Mouse (Mus musculus) heart, postnatal 0 days (tissue): ENCODE data around the gene Adgrv1. TPM values are rescaled to one million over a fixed set of nuclear protein-coding genes. Genes with fewer than 3 reads are reported as not detected.
A peak's percentile ranks its signal among the peaks of the same experiment; 100 is the strongest.

Source experiments
- ATAC-seq: fragments of 200-750 bp; cut with Nextera tagmentation; 2 replicates; pipeline ENCODE4 v1.8.0; 2017; ENCODE audit warnings: low read depth, moderate number of reproducible peaks, moderate library complexity; ENCODE audit not compliant: insufficient read depth
- DNase-seq: peaks from one replicate; pipeline ENCODE4 v3.0.0-alpha.2; 2016; ENCODE audit warnings: low spot score
- H3K27ac ChIP-seq: fragments of 300-500 bp; sonication (generic); 2 replicates; pipeline ENCODE4 v1.5.1; 2014; ENCODE audit warnings: low read depth, mild to moderate bottlenecking
- H3K27me3 ChIP-seq: fragments of 300-500 bp; sonication (generic); 2 replicates; pipeline ENCODE4 v1.6.1; 2014; ENCODE audit warnings: low read length, mixed read lengths; ENCODE audit not compliant: control insufficient read depth, insufficient read depth
- H3K36me3 ChIP-seq: fragments of 300-500 bp; sonication (generic); replicated peaks from 2 replicates; pipeline ENCODE4 v1.6.1; 2014; ENCODE audit warnings: low read length, mixed read lengths; ENCODE audit not compliant: control insufficient read depth, insufficient read depth
- H3K4me1 ChIP-seq: fragments of 300-500 bp; sonication (generic); 2 replicates; pipeline ENCODE4 v1.6.1; 2014; ENCODE audit warnings: antibody characterized with exemption; ENCODE audit not compliant: control insufficient read depth, insufficient read depth
- H3K4me2 ChIP-seq: fragments of 300-500 bp; sonication (generic); 2 replicates; pipeline ENCODE4 v1.6.1; 2014; ENCODE audit warnings: low read depth, mild to moderate bottlenecking, low read length, moderate library complexity
- H3K4me3 ChIP-seq: fragments of 300-500 bp; sonication (generic); 2 replicates; pipeline ENCODE4 v1.5.1; 2014; ENCODE audit warnings: low read depth, low read length
- H3K9ac ChIP-seq: fragments of 300-500 bp; sonication (generic); replicated peaks from 2 replicates; pipeline ENCODE4 v1.6.1; 2014; ENCODE audit warnings: low read depth, low read length, mixed read lengths
- H3K9me3 ChIP-seq: fragments of 300-500 bp; sonication (generic); replicated peaks from 2 replicates; pipeline ENCODE4 v1.6.1; 2016; ENCODE audit warnings: low read length; ENCODE audit not compliant: control insufficient read depth
- CTCF ChIP-seq: IDR thresholded peaks from 2 replicates; pipeline ENCODE4 v1.5.1; 2016; ENCODE audit warnings: antibody characterized with exemption, control low read depth, low read depth
- EP300 ChIP-seq: IDR thresholded peaks from 2 replicates; pipeline ENCODE4 v1.6.1; 2016; ENCODE audit warnings: antibody characterized with exemption, low read depth
- WGBS: fragments of 180-500 bp; shearing (Covaris S2); extraction: QIAGEN DNeasy Blood & Tissue Kit; methylation state at CpG from one replicate; pipeline ENCODE4 v1.1.7; 2014; 5-methylcytosine and 5-hydroxymethylcytosine counted together
- polyA plus RNA-seq: library from polyadenylated mRNA; unstranded; fragments of >200 nt; fragmentation: Nextera tagmentation; extraction: Ambion mirVana; gene quantifications from 2 replicates; pipeline ENCODE4 v1.2.1, GENCODE M21; 2015
- total RNA-seq: library from RNA; depleted of rRNA; stranded (reverse); fragments of >200 nt; gene quantifications from 2 replicates; pipeline ENCODE4 v1.2.3, GENCODE M21; 2014; ENCODE audit warnings: low replicate concordance

Gene Adgrv1
- total and polyA plus RNA-seq, 2 experiments from 2014 or later: 0.68 to 10.5 TPM

DNA sequence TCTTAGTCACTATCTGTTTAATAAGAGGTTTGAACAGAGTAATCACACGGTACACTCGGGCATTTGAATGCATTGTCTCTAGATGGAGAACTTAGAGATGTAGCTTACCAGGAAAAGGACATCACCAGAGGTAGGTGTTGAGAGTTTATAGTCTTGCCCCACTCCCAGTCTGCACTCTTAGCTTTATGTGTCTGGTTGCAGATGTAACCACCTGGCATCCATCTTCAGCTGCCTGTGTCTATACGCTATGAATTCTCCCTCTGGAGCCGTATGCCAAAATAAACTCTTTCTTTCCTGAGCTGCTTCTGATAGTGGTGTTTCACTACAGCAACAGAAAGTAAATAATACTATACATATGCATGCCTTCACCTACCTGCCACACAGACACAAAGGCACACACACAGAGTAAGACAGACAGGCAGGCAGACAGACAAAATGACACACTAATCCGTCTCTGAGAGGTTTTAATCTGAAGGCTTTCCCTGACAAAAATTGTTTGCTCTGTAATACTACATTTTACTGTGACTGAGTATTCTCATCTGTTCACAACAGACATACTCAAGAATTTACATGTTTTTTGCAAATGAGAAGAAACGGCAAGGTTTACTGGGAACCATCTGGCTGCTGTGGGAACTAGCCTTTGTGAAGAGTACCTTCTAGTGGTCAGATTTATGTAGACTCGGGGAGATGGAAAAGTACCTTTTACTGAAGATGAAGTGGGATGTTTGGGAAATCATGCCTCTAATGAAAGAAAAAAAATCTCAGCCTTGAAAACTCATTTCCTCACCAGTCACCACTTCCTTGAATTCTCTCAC lies 318.4 kb downstream of the Adgrv1 start:
- Histone ChIP-seq H3K4me3 (no peak overlapping the region), H3K4me2 (no peak overlapping the region), H3K9me3 (no peaks in the 10 kb centered on the region), H3K27me3 (no peaks in the 10 kb centered on the region), H3K9ac (no peak overlapping the region), H3K4me1 (no peaks in the 10 kb centered on the region), H3K27ac (no peak overlapping the region), H3K36me3 (no peaks in the 10 kb centered on the region)
- TF ChIP-seq EP300 (no peak), CTCF (peak; percentile 69)
- DNase-seq (peak; percentile 61), ATAC-seq (peak; percentile 57)
- 43% methylated on average over 7 of the region's 7 CpGs for WGBS

DNA sequence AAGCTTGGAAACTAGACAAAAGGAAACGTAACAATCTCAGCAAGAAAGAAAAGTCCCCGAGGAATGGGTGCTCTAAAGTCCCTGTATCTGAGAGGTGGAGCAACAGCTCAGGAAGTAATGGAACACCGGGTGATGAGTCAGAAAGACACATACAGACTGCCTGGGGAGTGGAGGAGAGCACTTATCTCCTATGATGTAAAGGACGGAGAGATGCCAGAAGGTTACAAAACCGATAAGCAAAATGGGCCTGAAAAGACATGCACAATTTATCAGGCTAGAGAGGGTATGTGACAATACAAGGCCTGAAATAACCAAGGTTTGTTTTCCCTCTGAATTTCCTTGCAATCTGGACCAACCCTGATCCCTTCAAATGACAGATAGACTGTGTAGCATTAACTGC lies 320.8 kb downstream of the Adgrv1 start:
- Histone ChIP-seq H3K4me2 (no peak overlapping the region), H3K27me3 (no peaks in the 10 kb centered on the region), H3K9ac (no peak overlapping the region), H3K9me3 (no peaks in the 10 kb centered on the region), H3K4me1 (no peaks in the 10 kb centered on the region), H3K36me3 (no peaks in the 10 kb centered on the region), H3K27ac (no peak overlapping the region), H3K4me3 (no peak overlapping the region)
- TF ChIP-seq EP300 (no peak), CTCF (no peak)
- WGBS: 28% methylated on average over 5 of the region's 5 CpGs
- DNase-seq: peak; percentile 12
- ATAC-seq: no peak

DNA sequence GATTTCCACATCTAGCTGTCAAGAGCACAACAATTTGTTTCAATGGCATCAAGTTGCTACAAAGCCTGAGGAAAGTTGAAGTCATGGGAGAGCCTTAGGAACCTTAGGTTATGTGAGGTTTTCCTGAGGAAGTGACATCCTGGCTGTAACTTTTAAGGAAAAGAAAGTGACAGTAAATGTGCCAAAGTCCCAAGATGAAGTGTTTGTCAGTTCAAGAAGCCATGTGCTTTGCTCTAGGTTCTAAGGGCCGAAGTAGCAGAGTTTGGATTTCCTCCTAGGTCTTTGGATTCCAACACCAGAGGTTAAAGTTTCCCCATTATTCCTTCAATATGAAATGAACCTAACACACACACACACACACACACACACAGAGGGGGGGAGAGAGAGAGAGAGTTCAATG lies 332.1 kb downstream of the Adgrv1 start:
- TF ChIP-seq EP300: no peak
- no peak for TF ChIP-seq CTCF
- H3K4me1 ChIP-seq: no peaks in the 10 kb centered on the region
- H3K9me3 ChIP-seq: no peaks in the 10 kb centered on the region
- H3K9ac ChIP-seq: no peak overlapping the region
- no peak overlapping the region for H3K4me3 ChIP-seq
- H3K27ac ChIP-seq: no peak overlapping the region
- H3K27me3 ChIP-seq: no peaks in the 10 kb centered on the region
- ATAC-seq (no peak), DNase-seq (no peak)
- H3K4me2 ChIP-seq: no peak overlapping the region
- WGBS: 74% methylated on average over 1 of the region's 1 CpGs
- H3K36me3 ChIP-seq: no peaks in the 10 kb centered on the region

DNA sequence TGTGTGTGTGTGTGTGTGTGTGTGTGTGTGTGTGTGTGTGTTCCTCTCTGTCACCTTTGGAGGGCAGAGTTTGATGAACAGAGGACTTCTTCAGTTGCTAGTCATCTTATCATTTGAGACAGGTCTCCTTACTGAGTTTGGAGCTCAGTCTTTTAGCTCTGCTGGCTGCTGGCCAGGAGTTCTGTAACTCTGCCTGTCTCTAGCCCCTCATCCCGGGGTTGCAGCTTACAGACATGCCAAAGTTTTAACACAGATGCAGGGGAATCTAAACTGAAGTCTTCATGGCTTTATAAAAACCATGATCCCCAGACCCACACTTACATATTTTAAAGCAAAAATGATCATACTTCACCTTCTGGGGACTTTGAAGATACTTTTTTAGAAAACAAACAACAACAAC lies 338.8 kb downstream of the Adgrv1 start:
- DNase-seq (no peak), ATAC-seq (no peak)
- Histone ChIP-seq H3K36me3 (no peaks in the 10 kb centered on the region), H3K9ac (no peak overlapping the region), H3K9me3 (no peaks in the 10 kb centered on the region), H3K4me3 (no peak overlapping the region), H3K27ac (no peak overlapping the region), H3K4me1 (no peaks in the 10 kb centered on the region), H3K4me2 (no peak overlapping the region), H3K27me3 (no peaks in the 10 kb centered on the region)
- 24% methylated on average over 1 of the region's 1 CpGs for WGBS
- TF ChIP-seq EP300: no peak
- no peak for TF ChIP-seq CTCF

DNA sequence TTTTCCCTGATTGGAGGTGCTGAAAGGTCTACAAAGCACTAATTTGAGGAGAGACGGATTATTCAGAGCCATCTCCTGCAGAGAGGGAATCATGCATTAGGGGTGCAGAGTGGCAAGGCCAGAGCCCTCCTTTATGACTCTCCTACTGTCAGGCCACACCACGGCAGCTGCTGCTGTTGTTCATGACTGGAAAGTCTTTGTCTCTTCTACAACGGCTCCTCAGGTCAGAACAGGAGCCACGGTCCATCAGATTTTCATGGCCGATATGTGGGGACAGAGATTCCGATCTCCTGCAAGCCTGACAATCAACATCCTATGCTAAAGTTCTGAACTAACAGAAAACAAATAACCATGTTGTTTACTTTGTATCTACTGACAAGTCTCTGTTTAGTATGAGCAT lies 350.8 kb downstream of the Adgrv1 start:
- Histone ChIP-seq H3K4me2 (no peak overlapping the region), H3K4me3 (no peak overlapping the region), H3K9me3 (no peaks in the 10 kb centered on the region), H3K4me1 (no peaks in the 10 kb centered on the region), H3K9ac (no peak overlapping the region), H3K36me3 (no peaks in the 10 kb centered on the region), H3K27me3 (no peaks in the 10 kb centered on the region), H3K27ac (no peak overlapping the region)
- no peak for DNase-seq
- TF ChIP-seq EP300 (no peak), CTCF (no peak)
- WGBS: 72% methylated on average over 6 of the region's 6 CpGs
- no peak for ATAC-seq

DNA sequence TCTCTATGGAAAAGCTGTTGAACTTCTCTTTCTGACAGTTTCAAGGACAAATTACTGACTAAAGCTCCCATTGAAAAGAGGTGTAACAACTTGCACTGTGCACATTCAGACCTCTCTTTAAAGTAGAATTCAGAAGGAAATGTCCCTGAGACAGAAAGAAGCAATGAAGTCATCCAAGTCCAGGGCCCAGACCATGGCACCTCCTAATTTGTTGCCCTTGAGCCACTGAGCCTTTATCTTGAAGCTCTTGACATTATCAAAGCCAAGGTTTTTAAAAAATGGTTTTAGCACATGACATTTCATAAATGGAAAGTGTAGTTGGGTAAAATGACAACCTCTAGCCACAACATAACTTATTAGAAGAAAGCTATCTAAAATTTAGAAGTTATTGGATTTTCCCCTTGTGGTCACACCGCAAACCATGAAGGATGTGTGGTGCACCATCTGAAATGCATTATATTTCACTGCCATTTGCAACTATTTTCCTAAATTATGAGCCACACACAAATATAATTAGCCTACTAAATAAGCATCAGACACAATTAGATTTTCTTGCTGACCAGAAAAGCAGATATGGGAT lies 352.2 kb downstream of the Adgrv1 start:
- no peak overlapping the region for H3K4me3 ChIP-seq
- no peak overlapping the region for H3K4me2 ChIP-seq
- no peak overlapping the region for H3K9ac ChIP-seq
- 83% methylated on average over 1 of the region's 1 CpGs for WGBS
- no peaks in the 10 kb centered on the region for H3K4me1 ChIP-seq
- DNase-seq (no peak), ATAC-seq (no peak)
- TF ChIP-seq EP300 (no peak), CTCF (no peak)
- H3K27me3 ChIP-seq: no peaks in the 10 kb centered on the region
- H3K27ac ChIP-seq: no peak overlapping the region
- no peaks in the 10 kb centered on the region for H3K9me3 ChIP-seq
- no peaks in the 10 kb centered on the region for H3K36me3 ChIP-seq
